Mouse (Mus musculus) E14TG2a.4 (cell line): ENCODE measurements around the gene Stac.

Experiments
- CTCF ChIP-seq: conservative IDR thresholded peaks from 2 replicates; pipeline ENCODE4 v1.5.1; 2014; ENCODE audit warnings: low read length
- POU5F1 ChIP-seq: IDR thresholded peaks from 2 replicates; pipeline ENCODE4 v1.6.1; 2014; ENCODE audit warnings: low read length, borderline replicate concordance

DNA sequence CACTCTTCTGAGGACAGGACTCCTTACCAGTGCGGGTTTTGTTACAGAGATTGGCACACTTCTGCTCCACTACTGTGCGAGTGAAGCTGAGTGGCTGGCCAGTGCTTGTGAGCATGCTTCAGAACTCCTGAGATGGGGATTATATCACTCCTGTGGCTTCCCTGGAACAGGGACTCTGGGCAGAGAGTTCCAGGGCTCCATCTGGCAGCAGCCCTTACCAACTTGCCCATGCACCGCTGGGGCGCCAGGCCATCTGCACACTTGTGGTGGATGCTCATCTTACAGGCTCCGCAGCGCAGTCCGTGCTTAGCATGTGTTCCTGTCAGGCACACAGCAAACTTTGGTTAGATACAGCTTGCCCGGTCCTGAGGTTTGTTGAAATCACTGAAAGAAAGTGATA is 83.5 kb downstream of the Stac start:
- TF ChIP-seq CTCF, result no peak
- no peak for TF ChIP-seq POU5F1
